Mouse (Mus musculus) left cerebral cortex, adult 9 months (tissue): Measurements from ENCODE around the gene Vmn2r54.
"Not testable (repeated sequence)": the region's sequence is repeated elsewhere in the genome, so short reads cannot be mapped to it uniquely, and the experiment has no call there.

ENCODE experiments used
- DNase-seq, 2 experiments: peaks; one replicate each; pipeline ENCODE4 v3.0.0; 2022; ENCODE audit warnings: low spot score in 2 of 2

The Vmn2r54 gene

GRCm38 (mm10) chr7:12640219-12640618 is at the start of gene Vmn2r54:
TSS of gene Vmn2r54 (minus strand) at chr7:12640319.
- DNase-seq: not testable (repeated sequence)

- not testable (repeated sequence) for DNase-seq
Observed at GRCm38 (mm10) chr7:12684903-12685302, 44.8 kb upstream of the Vmn2r54 start, which contains the start of gene Vmn2r55. TSS of gene Vmn2r55 (minus strand) at chr7:12685003.

GRCm38 (mm10) chr7:12608688-12609087 is 31.4 kb downstream of the Vmn2r54 start, which contains the start of gene Vmn2r53:
TSS of gene Vmn2r53 (minus strand) at chr7:12608788.
- DNase-seq: no peak
